In the genomic region with DNA sequence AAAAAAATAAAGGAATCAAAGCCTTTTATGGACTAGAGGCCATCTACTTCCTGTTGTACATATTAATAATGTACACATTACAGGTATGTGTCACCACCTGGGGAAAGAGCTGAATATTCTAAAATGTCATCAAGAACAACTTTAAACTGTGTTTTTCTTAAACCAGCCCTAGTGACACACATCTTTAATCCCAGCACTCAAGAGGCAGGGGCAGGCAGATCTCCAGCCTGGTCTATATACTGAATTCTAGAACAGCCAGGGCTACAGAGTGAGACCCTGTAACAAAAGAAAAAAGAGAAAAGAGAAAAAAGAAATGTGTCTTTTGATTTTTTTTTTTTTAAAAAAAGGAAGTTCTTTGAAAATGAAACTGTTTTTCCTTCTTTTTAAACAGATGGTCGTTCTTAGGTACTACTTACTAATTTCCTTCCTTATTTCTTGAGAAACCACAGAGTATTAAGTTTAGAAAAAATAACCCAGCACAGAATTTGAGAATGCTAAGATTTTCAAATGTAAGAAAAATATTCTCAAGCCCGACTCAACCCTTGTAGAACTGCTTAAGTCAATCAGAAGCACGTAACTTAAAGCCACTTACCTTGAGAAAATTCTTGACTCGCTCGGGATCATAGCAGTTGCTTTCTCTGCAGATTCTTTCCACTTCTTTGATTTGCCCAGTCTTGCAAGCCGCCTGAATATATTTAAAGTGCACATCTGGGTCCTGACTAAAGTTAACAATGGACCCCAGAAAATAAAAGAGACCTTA, we compare ENCODE assay signal across 22 mouse cellular contexts. TPM values are rescaled to one million over a fixed set of nuclear protein-coding genes. Genes with fewer than 3 reads are reported as not detected.
A peak's percentile ranks its signal among the peaks of the same experiment; 100 is the strongest.
DNase-seq lines count a peak whose midpoint lies in the region; ATAC-seq and TF ChIP-seq lines count a peak whose summit lies in the region.
"Had no signal": no experiment of that assay in that cellular context is flagged by ENCODE, and none has a peak within 500 bp of the region (broad histone marks: within the 10 kb centered on the region; RNA-seq: fewer than 3 reads in every experiment).

No protein-coding gene starts in this region.

- no peak for TF ChIP-seq CTCF in lung, postnatal 0 days (IDR thresholded peaks at IDR 0.05)
- no peak for TF ChIP-seq CTCF in lung, adult 2 months (IDR thresholded peaks at IDR 0.05; ENCODE audit: insufficient read depth, low read length)
- no peak for TF ChIP-seq CTCF in hindbrain, postnatal 0 days (IDR thresholded peaks at IDR 0.05; ENCODE audit: low read depth)

- H3K4me1 ChIP-seq in lung, postnatal 0 days (ENCODE audit: insufficient read depth, low read depth, low read length), result no peaks in the 10 kb centered on the region
- H3K4me1 ChIP-seq in lung, adult 2 months (ENCODE audit: control insufficient read depth, insufficient read depth, low read length), result no peaks in the 10 kb centered on the region; the same call in 1 of the 2 replicates
- H3K4me1 ChIP-seq in hindbrain, postnatal 0 days (ENCODE audit: insufficient read depth, low read length), result no peaks in the 10 kb centered on the region
- H3K4me1 ChIP-seq: embryonic facial prominence, embryonic 15.5 days; heart, embryonic 13.5 days; hindbrain, embryonic 15.5 days; megakaryocyte, embryonic 14.5 days; neural tube, embryonic 13.5 days had no signal

- TF ChIP-seq EP300 in lung, postnatal 0 days (IDR thresholded peaks at IDR 0.05), result no peak

- ATAC-seq in lung, postnatal 0 days, result no peak
- ATAC-seq in hindbrain, postnatal 0 days, result no peak
- ATAC-seq: forebrain, embryonic 16.5 days; intestine, postnatal 0 days had no signal

- DNase-seq in lung, postnatal 0 days (ENCODE audit: low spot score), result peak; percentile 16
- no peak for DNase-seq in lung, adult 2 months
- peak; percentile 49 to 57 for DNase-seq in B cell, adult 2 months
- DNase-seq in MEL-GATA-1-ER (ENCODE audit: extremely low read depth, low read depth), result peak; percentile 22
- DNase-seq in hindbrain, postnatal 0 days (ENCODE audit: low spot score), result no peak
- DNase-seq in cerebellum, postnatal 36 days, result no peak
- DNase-seq in heart, adult 9 months (ENCODE audit: low spot score in 2 of 2), result no peak
- DNase-seq: cerebellum, postnatal 10 days; kidney, postnatal 14 days; left cerebral cortex, postnatal 4 days; lung, postnatal 10 days; midbrain, embryonic 14.5 days; thymus, postnatal 4 days had no signal

- peaks cover 32% of the 10 kb centered on the region; the same call in 1 of the 2 replicates for H3K36me3 ChIP-seq in lung, postnatal 0 days (ENCODE audit: insufficient read depth, low read length)
- peaks cover 50% of the 10 kb centered on the region; the same call in 1 of the 2 replicates for H3K36me3 ChIP-seq in macrophage (ENCODE audit: inconsistent target)
- peaks cover 41% of the 10 kb centered on the region for H3K36me3 ChIP-seq in hindbrain, postnatal 0 days (ENCODE audit: insufficient read depth, low read length)

- peak overlapping the region; percentile 1; the same call in 1 of the 2 replicates for H3K27ac ChIP-seq in lung, postnatal 0 days (ENCODE audit: low read length)
- peak overlapping the region; percentile 84 for H3K27ac ChIP-seq in macrophage
- H3K27ac ChIP-seq in hindbrain, postnatal 0 days, result no peak overlapping the region
- H3K27ac ChIP-seq: embryonic facial prominence, embryonic 15.5 days; heart, embryonic 13.5 days; hindbrain, embryonic 15.5 days; left cerebral cortex, adult 2 months; neural tube, embryonic 13.5 days had no signal

- no peaks in the 10 kb centered on the region for H3K27me3 ChIP-seq in lung, postnatal 0 days (replicated peaks; ENCODE audit: insufficient read depth, low read length)
- H3K27me3 ChIP-seq in hindbrain, postnatal 0 days (ENCODE audit: insufficient read depth, low read length), result no peaks in the 10 kb centered on the region
- H3K27me3 ChIP-seq: embryonic facial prominence, embryonic 15.5 days; heart, embryonic 13.5 days; hindbrain, embryonic 15.5 days; megakaryocyte, embryonic 14.5 days; neural tube, embryonic 13.5 days had no signal

- H3K4me3 ChIP-seq in lung, postnatal 0 days (ENCODE audit: low read depth, low read length), result no peak overlapping the region
- H3K4me3 ChIP-seq in lung, adult 2 months (replicated peaks; ENCODE audit: extremely low read depth, low read depth, low read length), result no peak overlapping the region
- no peak overlapping the region for H3K4me3 ChIP-seq in macrophage (ENCODE audit: inconsistent target)
- H3K4me3 ChIP-seq in hindbrain, postnatal 0 days (ENCODE audit: low read length), result no peak overlapping the region
- H3K4me3 ChIP-seq: embryonic facial prominence, embryonic 15.5 days; heart, embryonic 13.5 days; hindbrain, embryonic 15.5 days; left cerebral cortex, adult 2 months; megakaryocyte, embryonic 14.5 days; neural tube, embryonic 13.5 days had no signal

- H3K9ac ChIP-seq in lung, postnatal 0 days (replicated peaks; ENCODE audit: low read depth), result no peak overlapping the region
- no peak overlapping the region for H3K9ac ChIP-seq in hindbrain, postnatal 0 days (replicated peaks; ENCODE audit: low read length)
- H3K9ac ChIP-seq: embryonic facial prominence, embryonic 15.5 days; heart, embryonic 13.5 days; hindbrain, embryonic 15.5 days; neural tube, embryonic 13.5 days had no signal

- no peaks in the 10 kb centered on the region for H3K9me3 ChIP-seq in lung, postnatal 0 days (ENCODE audit: low read length)
- no peaks in the 10 kb centered on the region for H3K9me3 ChIP-seq in hindbrain, postnatal 0 days (ENCODE audit: low read length)
- H3K9me3 ChIP-seq: embryonic facial prominence, embryonic 15.5 days; heart, embryonic 13.5 days; hindbrain, embryonic 15.5 days; megakaryocyte, embryonic 14.5 days; neural tube, embryonic 13.5 days had no signal

- no peak overlapping the region for H3K4me2 ChIP-seq in lung, postnatal 0 days (replicated peaks; ENCODE audit: low read depth, low read length)
- H3K4me2 ChIP-seq in hindbrain, postnatal 0 days (ENCODE audit: low read depth, low read length), result no peak overlapping the region
- H3K4me2 ChIP-seq: embryonic facial prominence, embryonic 15.5 days; heart, embryonic 13.5 days; hindbrain, embryonic 15.5 days; neural tube, embryonic 13.5 days had no signal

- no peak for TF ChIP-seq POLR2A in lung, adult 2 months (IDR thresholded peaks at IDR 0.05; ENCODE audit: borderline replicate concordance, extremely low read depth, low read depth, low read length)

- 73% methylated on average over 6 of the region's 6 CpGs for WGBS in lung, postnatal 0 days
- 63% methylated on average over 6 of the region's 6 CpGs for WGBS in lung, adult 2 months
- WGBS in macrophage (ENCODE audit: missing documents), result 4% methylated on average over 5 of the region's 6 CpGs
- WGBS in hindbrain, postnatal 0 days, result 85% methylated on average over 6 of the region's 6 CpGs

- peaks cover 92% of the 10 kb centered on the region for H3K79me2 ChIP-seq in macrophage (ENCODE audit: inconsistent target)

RNA-seq across cellular contexts. Expression of gene Ptrh2, which starts 33.7 kb away (rescaled TPM):
- polyA plus RNA-seq in lung, postnatal 0 days (2015; fragmentation: Nextera tagmentation; extraction: Ambion mirVana), result 11.7 and 12.2 TPM in 2 replicates
- polyA plus RNA-seq in lung, adult 2 months (2012; rRNA removed), result 2.2 and 3.8 TPM in 2 replicates
- total RNA-seq in macrophage (2018; cell fraction: chromatin; rRNA removed), result 1 to 10 TPM in 22 of 26 experiments, under 1 TPM in 4; 0.43 to 8.2 (median 2.4) TPM
- 1 to 10 TPM; 2.6 to 8.1 (median 6.1) TPM for total RNA-seq in macrophage (2018; cell fraction: cytosol; rRNA removed)
- 1 to 10 TPM in 25 of 26 experiments, under 1 TPM in 1; 0.96 to 9.8 (median 3.0) TPM for total RNA-seq in macrophage (2018; cell fraction: nucleus; rRNA removed)
- polyA plus RNA-seq in macrophage (2018), result 4.8 to 8.1 TPM (median 5.8 TPM) in 3 replicates
- 8.4 and 10.6 TPM in 2 replicates for total RNA-seq in hindbrain, postnatal 0 days (2014; rRNA removed)
- 21.2 and 21.6 TPM in 2 replicates for polyA plus RNA-seq in hindbrain, postnatal 0 days (2015; fragmentation: Nextera tagmentation; extraction: Ambion mirVana)

RNA-seq across cellular contexts. Expression of gene Vmp1, which starts 33.9 kb away (rescaled TPM):
- 181 and 202 TPM in 2 replicates for polyA plus RNA-seq in lung, postnatal 0 days (2015; fragmentation: Nextera tagmentation; extraction: Ambion mirVana)
- polyA plus RNA-seq in lung, adult 2 months (2012; rRNA removed), result 41.0 and 65.3 TPM in 2 replicates
- 1,000 to 10,000 TPM in 19 of 26 experiments, 100 to 1,000 TPM in 7; 453 to 1,709 (median 1,185) TPM for total RNA-seq in macrophage (2018; cell fraction: chromatin; rRNA removed)
- total RNA-seq in macrophage (2018; cell fraction: cytosol; rRNA removed), result 100 to 1,000 TPM in 22 of 26 experiments, 10 to 100 TPM in 4; 78.5 to 270 (median 141) TPM
- total RNA-seq in macrophage (2018; cell fraction: nucleus; rRNA removed), result 1,000 to 10,000 TPM in 24 of 26 experiments, 100 to 1,000 TPM in 2; 806 to 3,396 (median 2,155) TPM
- 100 to 184 TPM (median 127 TPM) in 3 replicates for polyA plus RNA-seq in macrophage (2018)
- total RNA-seq in hindbrain, postnatal 0 days (2014; rRNA removed), result 31.3 and 51.6 TPM in 2 replicates
- 128 and 129 TPM in 2 replicates for polyA plus RNA-seq in hindbrain, postnatal 0 days (2015; fragmentation: Nextera tagmentation; extraction: Ambion mirVana)

RNA-seq across cellular contexts. Expression of gene Cltc, which starts 39.9 kb away (rescaled TPM):
- 63.7 and 67.7 TPM in 2 replicates for polyA plus RNA-seq in lung, postnatal 0 days (2015; fragmentation: Nextera tagmentation; extraction: Ambion mirVana)
- 63.0 and 84.5 TPM in 2 replicates for polyA plus RNA-seq in lung, adult 2 months (2012; rRNA removed)
- 100 to 1,000 TPM; 168 to 617 (median 424) TPM for total RNA-seq in macrophage (2018; cell fraction: chromatin; rRNA removed)
- 100 to 1,000 TPM; 257 to 670 (median 437) TPM for total RNA-seq in macrophage (2018; cell fraction: cytosol; rRNA removed)
- total RNA-seq in macrophage (2018; cell fraction: nucleus; rRNA removed), result 100 to 1,000 TPM; 263 to 585 (median 427) TPM
- polyA plus RNA-seq in macrophage (2018), result 342 to 483 TPM (median 367 TPM) in 3 replicates
- total RNA-seq in hindbrain, postnatal 0 days (2014; rRNA removed), result 389 and 472 TPM in 2 replicates
- 129 and 136 TPM in 2 replicates for polyA plus RNA-seq in hindbrain, postnatal 0 days (2015; fragmentation: Nextera tagmentation; extraction: Ambion mirVana)

Comparison
In these comparisons a context has a peak if more than half of its experiments do, and no peak if none do; other contexts are left out.
1. DNase-seq: peak in lung, postnatal 0 days (single experiment), B cell, adult 2 months (2 of 2) and MEL-GATA-1-ER (single experiment); none in lung, adult 2 months (single experiment), hindbrain, postnatal 0 days (single experiment), cerebellum, postnatal 36 days (0 of 2) and heart, adult 9 months (0 of 2).